ENCODE assay signal across 21 mouse cellular contexts in genomic region chr12:116123786-116124185, GRCm38 (mm10). TPM values are rescaled to one million over a fixed set of nuclear protein-coding genes. Genes with fewer than 3 reads are reported as not detected.
DNase-seq lines count a peak whose midpoint lies in the region; ATAC-seq lines count a peak whose summit lies in the region.
"Had no signal": no experiment of that assay in that cellular context is flagged by ENCODE, and none has a peak within 500 bp of the region (broad histone marks: within the 10 kb centered on the region; RNA-seq: fewer than 3 reads in every experiment).

No protein-coding gene starts in this region.

- peak; percentile 48 for DNase-seq in heart, adult 11 months
- DNase-seq in heart, postnatal 4 days, result no peak
- DNase-seq in kidney, adult 11 months, result no peak
- no peak for DNase-seq in urinary bladder, postnatal 36 days (ENCODE audit: low spot score in 2 of 2)
- DNase-seq in ovary, postnatal 10 days (ENCODE audit: low spot score), result no peak
- DNase-seq: adrenal gland, adult 2 months; adrenal gland, adult 8-10 months; adrenal gland, postnatal 10 days; adrenal gland, postnatal 14 days; adrenal gland, postnatal 25 days; adrenal gland, postnatal 36 days; B cell, adult 2 months; cerebellum, adult 11 months; cerebellum, adult 11-12 months had no signal

- ATAC-seq in granulocyte monocyte progenitor cell, adult 5-6 weeks (replicated peaks; ENCODE audit: poor library complexity, severe bottlenecking), result peak; percentile 68
- peak; percentile 62 for ATAC-seq in megakaryocyte, adult 5-6 weeks (ENCODE audit: poor library complexity, severe bottlenecking)
- ATAC-seq in megakaryocyte progenitor cell, adult 5-6 weeks (replicated peaks; ENCODE audit: poor library complexity), result peak; percentile 42; the same call in 1 of the 2 replicates
- ATAC-seq: activated CD4-positive, CD25-positive, alpha-beta regulatory T cell, adult 4 months; CD4-positive, CD25-positive, alpha-beta regulatory T cell, adult 4 months; Patski had no signal

RNA-seq across cellular contexts. Expression of gene Vipr2, which starts 46.3 kb away (rescaled TPM):
- total RNA-seq in heart, postnatal 4 days (2021), result 1 to 10 TPM; 1.9 to 2.4 TPM
- 1.1 and 3.3 TPM in 2 replicates for total RNA-seq in granulocyte monocyte progenitor cell, adult 5-6 weeks (2014; fragmentation: Nextera tagmentation)
- not detected in 2 replicates for total RNA-seq in granulocyte monocyte progenitor cell, adult 5-6 weeks (2017)
- 0.31 and 1.4 TPM in 2 replicates for total RNA-seq in megakaryocyte, adult 5-6 weeks (2015)
- 0.07 TPM in 1 of 2 replicates, not detected in the other for total RNA-seq in megakaryocyte, adult 5-6 weeks (2017)
- 0.64 and 2.3 TPM in 2 replicates for total RNA-seq in megakaryocyte progenitor cell, adult 5-6 weeks (2015)
- 2.4 and 3.4 TPM in 2 replicates for total RNA-seq in megakaryocyte progenitor cell, adult 5-6 weeks (2017)
- total RNA-seq: MEL had no signal
